Mouse (Mus musculus): ENCODE data around the gene Phf12.
A peak's percentile ranks its signal among the peaks of the same experiment; 100 is the strongest.

The Phf12 gene

DNA sequence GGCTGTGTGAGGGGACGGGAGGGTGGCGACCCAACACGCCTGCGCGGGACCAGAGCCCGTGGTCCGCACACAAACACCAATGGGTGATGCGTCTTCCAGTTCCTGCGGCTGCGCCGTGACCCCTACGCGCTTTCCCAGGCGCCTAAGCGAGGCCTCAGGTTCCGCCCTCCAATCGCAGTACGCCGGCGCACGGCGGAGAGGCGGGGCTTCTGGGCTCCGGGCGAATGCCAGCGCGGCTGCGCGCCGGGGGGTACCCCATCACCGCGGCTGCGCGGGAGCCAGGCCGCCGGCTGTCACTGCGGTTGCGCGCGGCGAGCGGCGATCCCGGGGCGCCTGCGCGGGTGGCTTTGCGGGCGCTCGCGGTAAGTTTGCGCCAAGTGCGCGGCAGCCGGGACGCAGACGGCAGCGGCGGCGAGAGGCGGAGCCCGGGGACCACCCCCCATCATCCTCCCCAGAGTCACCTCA lies at the start of gene Phf12:
TSS of gene Phf12 (plus strand) at position 314 of the 465 bp plus-strand sequence.
- DNase-seq (ENCODE audit: low read depth, low spot score): peak; percentile 99

- no peak for DNase-seq (ENCODE audit: low read depth, low spot score)
Measured at GRCm38 (mm10) chr11:77934111-77934521, 48.4 kb upstream of the Phf12 start.

GRCm38 (mm10) chr11:77934568-77935311 lies 47.8 kb upstream of the Phf12 start:
- no peak for DNase-seq (ENCODE audit: low read depth, low spot score)

DNA sequence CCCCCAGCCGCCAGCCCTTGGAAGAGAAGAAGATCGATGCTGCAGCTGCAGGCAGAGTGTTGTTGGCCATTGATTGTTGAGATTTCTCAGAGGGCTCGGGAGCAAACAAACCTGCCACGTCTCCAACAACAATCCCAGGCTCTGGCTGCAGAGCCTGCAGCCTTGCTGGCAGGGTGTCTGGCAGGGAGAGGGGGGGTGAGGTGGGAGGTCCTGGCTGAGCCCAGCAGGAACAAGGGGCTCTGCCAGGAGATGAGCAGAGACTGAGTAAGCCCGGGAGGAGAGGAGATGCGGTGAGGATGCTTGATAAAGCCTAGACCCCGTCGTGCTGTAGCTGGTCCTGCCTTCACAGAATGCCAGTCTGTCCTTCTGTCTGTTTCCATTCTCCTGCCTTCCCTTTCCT lies 45.7 kb upstream of the Phf12 start:
- DNase-seq (ENCODE audit: low read depth, low spot score): no peak

GRCm38 (mm10) chr11:77937649-77938410 lies 44.7 kb upstream of the Phf12 start:
- no peak for DNase-seq (ENCODE audit: low read depth, low spot score)

DNA sequence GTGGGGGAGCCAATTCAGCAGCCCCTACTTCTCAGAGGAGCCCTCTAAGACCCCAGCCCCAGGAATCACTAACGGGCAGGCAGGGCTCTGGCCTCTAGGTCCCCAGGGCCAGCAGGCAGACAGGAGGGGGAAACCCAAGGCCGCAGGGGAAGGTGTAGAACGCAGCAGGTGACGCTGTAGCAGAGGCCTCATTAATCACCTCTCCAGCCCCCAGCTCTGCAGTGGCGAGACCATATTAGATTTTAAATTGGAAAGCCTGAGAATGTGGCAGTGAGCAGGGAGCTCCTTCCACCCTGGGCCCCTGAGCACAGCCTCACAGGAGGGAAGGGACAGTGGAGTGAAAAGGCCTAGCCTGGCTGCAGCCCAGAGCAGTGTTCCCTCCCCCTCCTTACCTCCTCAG lies 40.3 kb upstream of the Phf12 start:
- no peak for DNase-seq (ENCODE audit: low read depth, low spot score)

GRCm38 (mm10) chr11:77947860-77948259 lies 34.7 kb upstream of the Phf12 start:
- no peak for DNase-seq (ENCODE audit: low read depth, low spot score)

DNA sequence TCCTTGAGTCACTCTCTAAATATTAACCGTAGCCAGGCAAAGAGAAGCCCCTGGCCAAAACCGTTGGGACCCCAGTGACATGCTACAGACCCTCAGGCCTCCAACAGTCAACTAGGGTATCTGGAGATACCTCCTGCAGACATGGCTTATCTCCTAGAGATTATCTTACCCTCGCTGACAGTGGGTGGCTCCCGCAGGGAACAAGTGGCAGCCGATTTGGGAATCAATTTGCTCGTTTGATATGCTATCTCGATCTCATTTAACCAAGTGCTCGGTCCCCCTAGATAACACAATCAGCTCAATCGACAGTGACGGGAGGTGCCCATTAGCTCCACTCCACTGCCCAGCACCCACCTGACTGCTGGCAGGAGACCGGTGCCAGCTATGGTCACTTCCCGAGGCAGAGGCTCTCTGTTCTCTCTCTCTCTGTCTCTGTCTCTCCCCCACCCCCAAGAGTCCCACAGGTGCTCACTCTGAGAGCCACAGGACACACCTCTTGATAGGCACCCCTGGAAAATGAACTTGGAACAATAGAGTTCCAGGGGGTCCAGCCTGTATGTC lies 32.3 kb upstream of the Phf12 start:
- no peak for DNase-seq (ENCODE audit: low read depth, low spot score)

GRCm38 (mm10) chr11:77950797-77951228 lies 31.7 kb upstream of the Phf12 start:
- no peak for DNase-seq (ENCODE audit: low read depth, low spot score)

GRCm38 (mm10) chr11:77953671-77954070 lies 28.9 kb upstream of the Phf12 start:
- no peak for DNase-seq (ENCODE audit: low read depth, low spot score)

GRCm38 (mm10) chr11:77956428-77956827 lies 26.1 kb upstream of the Phf12 start:
- no peak for DNase-seq (ENCODE audit: low read depth, low spot score)

DNA sequence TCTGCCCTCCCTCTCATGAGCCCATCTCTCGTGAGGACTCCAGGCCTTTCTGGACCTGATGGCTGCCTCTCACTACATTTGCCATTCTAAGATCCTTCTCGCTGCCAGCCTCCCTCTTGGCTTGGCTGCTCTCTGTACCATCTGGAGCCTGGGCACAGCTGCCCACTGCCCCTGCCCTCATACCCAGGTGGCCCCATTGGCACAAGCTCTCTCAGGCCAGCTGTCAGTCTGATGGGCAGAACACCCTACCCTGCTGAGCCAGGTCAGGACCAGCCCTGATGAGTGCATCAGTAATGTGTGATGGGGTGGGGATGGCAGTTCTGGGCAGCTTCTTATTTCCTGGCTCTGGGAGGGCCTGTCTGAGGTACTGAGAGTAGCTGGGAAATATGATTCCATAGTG lies 24.3 kb upstream of the Phf12 start:
- DNase-seq (ENCODE audit: low read depth, low spot score): no peak

DNA sequence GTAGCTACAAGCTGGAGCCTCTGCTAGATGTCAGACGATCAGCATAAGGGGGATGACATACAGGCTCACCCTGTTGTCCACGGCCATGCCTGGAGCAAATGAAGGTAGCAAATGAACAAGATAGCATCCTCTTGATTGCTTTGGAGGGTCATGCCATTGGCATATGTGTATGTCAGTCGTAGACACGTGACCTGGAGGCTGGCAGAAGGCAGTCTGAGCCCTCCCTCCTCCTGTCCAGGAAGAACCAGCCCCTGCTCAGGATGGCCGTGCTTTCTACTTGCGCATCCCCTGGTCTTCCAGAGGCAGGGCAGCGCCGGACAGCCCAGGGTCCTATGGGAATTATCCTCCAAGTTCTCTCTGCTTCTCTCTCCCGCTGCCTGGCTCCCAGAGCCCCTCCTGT lies 23.6 kb upstream of the Phf12 start:
- DNase-seq (ENCODE audit: low read depth, low spot score): no peak

- no peak for DNase-seq (ENCODE audit: low read depth, low spot score)
Measured at GRCm38 (mm10) chr11:77960199-77960598, 22.4 kb upstream of the Phf12 start.

DNA sequence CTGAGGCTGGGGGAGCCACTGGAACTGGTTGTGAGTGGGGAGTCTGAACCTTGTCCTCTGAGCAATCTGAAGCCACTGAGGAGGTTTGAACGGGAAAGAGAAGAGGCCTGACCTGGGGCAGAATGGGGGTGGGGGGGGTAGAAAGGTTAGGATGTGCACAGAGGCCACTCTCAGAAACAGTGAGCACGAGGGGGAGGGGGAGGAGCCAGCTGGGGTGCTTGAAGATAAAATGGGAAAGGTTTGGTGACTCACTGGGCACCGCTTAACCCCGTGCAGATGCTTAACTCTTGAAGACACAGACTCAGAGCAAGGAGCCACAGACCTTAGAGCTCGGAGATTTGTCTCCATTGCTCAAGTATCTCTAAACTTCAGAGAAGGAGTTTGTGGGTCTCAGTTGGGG lies 21.7 kb upstream of the Phf12 start:
- no peak for DNase-seq (ENCODE audit: low read depth, low spot score)

DNA sequence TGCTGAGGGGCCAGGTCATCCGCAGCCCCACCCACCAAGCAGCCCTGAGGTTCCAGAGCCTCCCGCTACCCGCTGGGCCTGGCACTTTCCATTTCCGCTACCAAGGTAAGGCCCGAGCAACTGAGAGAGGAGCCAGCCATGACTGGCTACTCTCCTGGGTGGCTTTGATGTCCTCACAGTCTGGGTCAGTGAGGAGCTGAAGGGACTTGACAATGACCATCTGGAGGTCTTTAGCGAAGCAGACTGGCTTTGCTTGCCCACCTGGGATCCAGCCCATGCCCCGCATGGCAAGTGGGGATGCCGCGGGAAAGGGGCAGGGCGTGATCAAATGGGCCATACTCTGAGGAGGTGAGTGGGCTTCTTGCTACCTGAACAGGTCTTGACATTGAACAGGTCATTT lies 19.6 kb upstream of the Phf12 start:
- DNase-seq (ENCODE audit: low read depth, low spot score): no peak

- no peak for DNase-seq (ENCODE audit: low read depth, low spot score)
Measured at GRCm38 (mm10) chr11:77964415-77965095, 18.0 kb upstream of the Phf12 start.

DNA sequence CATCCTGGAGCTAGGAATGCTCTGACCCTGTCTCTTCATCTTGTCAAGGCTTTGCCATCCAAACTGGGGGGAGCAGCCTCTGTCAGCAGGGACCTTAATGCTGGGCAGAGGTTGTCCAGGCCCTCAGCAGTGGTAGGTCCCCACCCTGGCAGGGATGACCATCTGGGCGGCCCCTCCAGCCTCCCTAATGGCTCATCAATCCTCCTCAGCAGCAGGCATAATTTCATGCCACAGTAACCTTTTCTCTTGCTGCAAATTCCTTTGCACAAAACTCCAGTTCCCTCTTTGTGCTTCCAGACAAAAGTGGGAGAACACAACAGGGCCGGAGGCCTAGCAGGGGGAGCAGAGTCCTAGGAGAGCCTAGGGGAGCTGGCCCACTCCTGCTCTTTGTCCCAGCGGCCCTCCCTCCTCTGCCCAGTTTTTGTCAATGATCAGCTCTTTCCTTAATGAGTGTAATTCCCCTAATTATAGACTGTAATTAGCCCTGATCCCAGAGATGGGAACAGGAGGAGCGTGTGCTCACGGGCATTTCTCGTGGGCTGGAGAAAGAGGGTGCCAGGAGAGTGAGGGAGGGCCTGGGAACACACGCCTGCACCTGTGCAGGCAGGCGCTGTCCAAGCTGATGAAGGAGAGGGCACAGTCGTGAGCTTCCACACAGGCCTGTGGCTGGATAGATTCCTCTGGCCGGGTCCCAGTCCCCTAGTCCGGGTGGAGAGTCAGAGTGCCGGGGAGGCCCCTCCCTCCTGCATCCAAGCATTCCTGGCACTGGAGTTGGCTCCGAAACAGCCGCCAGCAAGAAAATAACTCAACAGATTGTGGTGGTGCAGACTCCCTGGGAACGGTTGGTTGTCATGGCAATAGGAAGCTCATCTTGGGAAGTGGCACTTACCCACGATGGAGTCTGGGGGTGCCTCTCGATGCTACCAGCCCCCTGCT lies 17.2 kb upstream of the Phf12 start:
- DNase-seq (ENCODE audit: low read depth, low spot score): no peak

DNA sequence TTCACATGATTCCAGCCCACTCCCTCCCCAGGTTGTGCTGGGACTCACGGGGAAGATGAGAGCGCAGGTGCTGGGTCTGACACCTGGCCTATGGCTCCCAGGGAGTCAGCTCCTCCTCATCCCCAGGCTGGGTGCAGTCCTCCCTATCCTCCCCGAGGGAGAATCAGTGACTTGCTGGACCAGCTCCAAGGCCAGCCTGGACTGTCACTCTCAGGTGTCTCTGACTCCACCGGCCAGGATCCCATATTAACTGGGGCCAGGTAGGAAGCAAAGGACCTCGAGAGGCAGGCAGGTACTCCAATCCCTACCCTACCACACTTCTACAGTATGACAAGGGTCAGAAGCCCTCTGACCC lies 16.5 kb upstream of the Phf12 start:
- no peak for DNase-seq (ENCODE audit: low read depth, low spot score)

DNA sequence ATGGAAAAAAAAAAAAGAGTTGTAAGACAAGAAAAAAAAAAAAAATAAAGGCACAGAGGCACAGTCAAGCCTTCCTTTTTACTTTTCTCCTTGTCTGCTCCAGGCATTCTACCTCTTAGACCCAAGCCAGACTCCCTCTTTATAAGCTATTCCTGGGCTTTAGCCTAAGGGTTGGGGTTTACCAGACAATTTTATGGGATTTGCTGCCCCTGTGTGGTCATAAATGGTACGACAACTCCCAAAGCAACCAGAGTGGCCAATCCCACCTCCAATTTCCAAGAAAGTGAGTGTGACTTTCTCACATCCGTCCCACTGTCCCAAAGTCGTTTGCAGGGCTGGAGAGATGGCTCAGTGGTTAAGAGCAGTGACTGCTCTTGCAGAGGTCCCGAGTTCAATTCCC lies 15.4 kb upstream of the Phf12 start:
- peak; percentile 63 for DNase-seq (ENCODE audit: low read depth, low spot score)

DNA sequence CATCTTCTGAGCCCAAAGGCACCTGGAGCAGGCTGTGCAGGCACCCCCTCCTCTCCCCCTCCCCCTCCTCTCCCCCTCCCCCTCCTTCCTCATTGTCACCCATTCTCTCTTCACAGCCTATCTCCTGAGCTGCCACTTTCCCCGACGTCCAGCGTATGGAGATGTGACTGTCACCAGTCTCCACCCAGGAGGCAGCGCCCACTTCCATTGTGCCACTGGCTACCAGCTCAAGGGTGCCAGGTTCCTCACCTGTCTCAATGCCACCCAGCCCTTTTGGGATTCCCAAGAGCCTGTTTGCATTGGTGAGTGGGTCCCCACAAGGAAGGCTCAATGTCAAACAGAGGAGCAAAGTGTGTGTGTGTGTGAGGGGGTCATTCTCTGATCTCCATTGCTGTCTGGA lies 13.8 kb upstream of the Phf12 start:
- DNase-seq (ENCODE audit: low read depth, low spot score): no peak
